Mouse (Mus musculus) testis, adult 2 months (tissue): ENCODE data around the gene H2-Oa.

ENCODE experiments used
- CTCF ChIP-seq: fragments of 200-500 bp; IDR thresholded peaks from 2 replicates; pipeline ENCODE4 v1.5.1; 2012; ENCODE audit warnings: low read depth, mild to moderate bottlenecking, inconsistent platforms, low read length, moderate library complexity; ENCODE audit not compliant: control insufficient read depth, insufficient read depth, insufficient replicate concordance
- POLR2A ChIP-seq: fragments of 200-500 bp; IDR thresholded peaks from 2 replicates; pipeline ENCODE4 v1.6.1; 2012; ENCODE audit warnings: low read depth, mild to moderate bottlenecking, inconsistent platforms, low read length, moderate library complexity; ENCODE audit not compliant: control insufficient read depth

- no peak for TF ChIP-seq CTCF
- no peak for TF ChIP-seq POLR2A
Measured at GRCm38 (mm10) chr17:34109806-34110195, 17.7 kb downstream of the H2-Oa start.
